Mouse (Mus musculus) natural killer cell, adult 2 months (primary cell): Measurements from ENCODE around the gene Tmcc3.

Source experiments
- DNase-seq, 2 experiments: peaks; one replicate each; pipeline ENCODE4 v3.0.0; 2022; ENCODE audit warnings: low spot score in 2 of 2

Tmcc3 gene

DNA sequence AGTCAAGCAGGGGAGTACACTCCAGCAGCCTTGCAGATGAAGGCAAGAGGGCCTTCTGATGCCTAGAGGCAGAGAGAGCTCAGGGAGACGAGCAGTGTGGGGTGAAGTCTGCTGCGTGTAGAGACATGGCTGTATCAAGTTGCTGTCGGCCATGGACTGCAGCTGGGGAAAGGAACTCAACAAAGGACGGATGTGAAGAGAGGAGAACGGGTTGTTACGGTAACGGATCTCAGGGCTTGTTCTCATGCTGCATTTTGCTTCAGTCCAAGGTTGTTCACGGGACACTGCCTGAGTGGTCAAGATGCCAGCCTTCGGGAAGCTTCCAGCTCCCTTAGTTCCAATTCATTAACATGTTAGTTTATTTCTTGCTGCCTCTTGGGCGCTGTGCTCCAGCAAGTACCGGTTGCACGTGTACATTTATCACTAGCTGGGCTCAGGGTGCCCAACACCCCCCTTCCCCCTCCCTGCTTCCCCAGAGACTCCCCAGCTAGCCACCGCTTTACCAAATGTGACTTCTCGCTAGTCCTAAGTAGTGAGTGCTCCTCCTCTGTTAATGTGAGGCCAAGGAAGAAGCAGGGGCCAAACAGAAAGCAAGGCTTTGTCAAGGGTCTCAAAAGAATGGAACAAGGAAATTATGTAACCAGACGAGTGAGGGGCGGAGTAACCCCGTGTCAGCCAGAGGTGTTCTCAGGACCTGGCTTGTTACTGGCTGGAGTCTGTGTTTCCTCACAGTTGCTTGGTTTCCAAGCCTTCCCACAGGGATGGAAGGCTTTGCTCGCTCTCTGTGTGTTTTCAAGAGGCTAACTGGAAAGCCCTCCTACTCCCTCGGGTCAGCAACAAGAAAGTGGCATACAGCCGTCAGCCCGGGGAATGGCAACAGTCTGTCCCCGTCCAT is 104.4 kb downstream of the Tmcc3 start:
- no peak for DNase-seq

DNA sequence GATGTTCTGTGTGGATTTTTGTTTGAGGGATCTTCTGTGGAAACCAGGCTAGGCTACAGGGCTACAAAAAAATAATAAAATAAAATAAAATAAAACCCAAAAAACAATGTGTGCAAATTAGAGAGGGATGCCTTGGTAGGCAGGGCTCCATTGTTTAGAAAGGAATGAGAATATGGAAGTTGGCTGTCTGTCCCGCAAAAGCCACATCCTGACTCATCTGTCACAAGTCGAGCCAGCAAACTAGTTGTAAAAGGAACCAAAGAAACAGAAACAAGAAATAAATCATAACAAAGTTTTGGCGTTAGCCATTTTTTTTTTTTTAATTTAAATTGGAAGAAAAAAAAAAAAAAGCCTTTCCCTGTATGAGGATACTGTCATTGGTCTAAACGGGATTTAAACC is 105.9 kb downstream of the Tmcc3 start:
- DNase-seq = no peak

DNA sequence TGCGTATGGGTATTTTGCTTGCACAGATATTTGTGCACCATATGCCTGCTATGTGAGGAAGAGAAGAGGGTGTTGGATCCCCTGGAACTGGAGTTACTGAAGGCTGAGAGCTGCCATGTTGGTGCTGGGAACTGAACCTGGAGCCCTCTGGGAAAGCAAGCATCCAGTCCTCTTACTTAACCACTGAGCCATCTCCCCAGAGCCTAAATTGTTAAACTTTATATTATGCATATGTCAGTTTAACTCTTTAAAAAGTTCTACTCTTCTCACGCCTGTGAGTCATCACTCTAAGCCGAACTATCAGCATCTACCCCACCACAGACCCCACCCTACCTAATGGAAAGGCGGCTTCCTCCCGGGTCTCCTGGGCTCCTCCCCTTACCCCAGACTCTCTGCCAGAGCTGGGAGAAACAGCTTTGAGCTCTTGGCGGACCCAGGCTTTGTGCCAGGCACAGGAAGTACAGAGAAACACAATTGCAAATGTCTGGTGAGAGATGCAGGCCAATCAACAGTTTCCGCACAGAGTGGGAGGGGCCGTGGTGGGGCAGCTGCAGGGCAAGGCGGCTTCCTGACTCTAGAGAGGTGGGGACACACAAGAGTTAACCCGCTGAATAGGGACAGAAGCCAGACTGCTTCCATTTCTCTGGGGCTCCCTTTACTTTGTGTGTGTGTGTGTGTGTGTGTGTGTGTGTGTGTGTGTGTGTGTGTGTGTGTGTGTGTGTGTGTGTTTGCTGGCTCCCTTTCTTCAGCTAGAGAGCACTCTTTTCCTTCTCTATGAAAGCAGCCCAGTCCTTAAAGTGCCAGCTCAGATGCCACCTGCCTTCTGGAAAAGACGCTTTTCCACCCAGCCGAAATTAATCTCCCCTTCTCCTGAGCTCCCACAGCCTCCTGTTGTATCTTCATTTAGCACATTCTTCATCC is 114.5 kb downstream of the Tmcc3 start:
- DNase-seq = peak; percentile 55 to 60

DNA sequence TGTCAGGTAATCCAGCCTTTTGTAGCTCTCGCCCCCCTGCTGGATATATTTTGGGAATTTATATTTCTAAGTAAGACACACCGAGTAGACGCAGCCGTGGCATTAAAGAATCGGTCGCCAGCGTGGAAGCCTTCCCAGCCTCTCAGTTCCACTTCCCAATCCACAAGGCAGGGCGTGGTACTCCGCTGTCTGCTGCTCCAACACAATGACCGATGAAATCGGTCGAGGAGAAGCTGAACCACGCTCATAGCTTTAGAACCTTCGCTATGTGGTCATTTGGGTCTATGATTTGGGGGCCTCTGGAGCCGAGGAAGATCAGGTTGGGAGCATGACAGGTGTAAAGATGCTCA is 115.1 kb downstream of the Tmcc3 start:
- DNase-seq = no peak

DNA sequence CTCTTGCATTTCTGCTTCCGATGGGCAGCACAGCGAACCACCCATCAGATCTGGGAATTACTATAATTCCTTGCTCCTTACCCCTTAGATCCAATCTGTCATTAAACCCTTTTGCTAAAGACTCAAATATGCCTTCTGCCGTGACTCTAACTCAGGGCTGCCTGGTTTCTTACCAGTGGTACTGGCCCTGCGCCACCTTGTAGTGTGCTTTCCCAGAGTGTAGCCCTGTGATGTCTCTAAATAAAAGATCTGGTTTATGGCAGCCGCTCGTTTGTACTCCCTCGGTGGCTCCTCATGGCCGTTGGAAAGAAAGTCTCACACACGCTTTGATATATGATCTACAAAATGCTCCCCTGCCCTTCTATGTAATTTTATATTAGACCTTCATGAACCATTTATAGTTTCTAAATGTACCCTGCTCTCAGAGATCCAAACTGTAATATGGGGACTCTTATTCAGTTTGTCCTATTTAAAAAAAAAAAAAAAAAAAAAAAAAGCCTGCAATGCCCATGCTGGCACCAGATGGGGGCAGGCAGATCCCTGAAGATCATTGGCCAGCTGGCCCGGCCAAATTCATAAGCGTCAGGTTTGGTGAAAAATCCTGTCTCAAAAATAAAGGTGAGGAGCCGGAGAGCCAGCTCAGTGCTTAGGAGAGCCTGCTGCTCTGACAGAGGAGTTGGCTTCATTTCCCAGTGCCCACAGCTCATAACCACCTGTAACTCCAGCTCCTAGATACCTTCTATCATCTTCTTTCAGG is 116.6 kb downstream of the Tmcc3 start:
- DNase-seq = no peak

DNA sequence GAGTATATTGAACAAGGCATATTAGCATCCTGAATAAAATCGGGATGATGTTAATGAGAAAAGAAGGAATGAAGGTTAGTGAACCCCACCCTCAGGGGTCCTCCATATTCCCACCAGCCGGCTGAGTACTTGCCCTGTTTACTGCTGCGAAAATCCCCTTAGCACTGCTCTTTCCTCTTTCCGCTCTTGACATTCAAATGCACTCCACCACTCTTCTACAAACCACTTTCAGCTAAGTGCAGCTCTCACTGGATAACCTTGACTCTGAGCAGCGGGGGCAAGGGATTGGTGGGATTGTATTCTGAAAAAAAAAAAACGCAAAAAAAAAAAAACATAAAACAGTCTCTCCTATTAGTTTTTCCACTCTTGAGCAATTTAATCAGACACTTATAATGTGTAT is 118.8 kb downstream of the Tmcc3 start:
- no peak for DNase-seq

DNA sequence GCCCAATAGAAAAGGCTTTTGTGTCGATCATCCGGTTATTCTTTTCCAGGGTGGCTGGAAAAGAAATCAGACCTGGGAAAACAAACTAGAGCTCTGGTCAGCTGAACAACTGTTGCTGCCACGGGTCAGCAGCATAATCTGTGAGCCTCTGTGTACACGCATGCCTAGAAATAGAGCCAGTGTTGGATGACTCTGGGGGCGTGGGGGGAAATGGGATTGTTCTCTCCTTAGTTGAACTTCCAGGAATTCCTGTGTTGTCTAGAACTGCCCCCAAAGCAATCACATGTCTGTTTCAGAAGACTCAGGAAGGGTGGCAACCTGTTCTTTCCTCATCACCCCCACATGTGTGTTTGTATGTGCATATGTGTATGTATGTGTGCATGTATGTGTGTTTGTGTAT is 121.2 kb downstream of the Tmcc3 start:
- no peak for DNase-seq

DNA sequence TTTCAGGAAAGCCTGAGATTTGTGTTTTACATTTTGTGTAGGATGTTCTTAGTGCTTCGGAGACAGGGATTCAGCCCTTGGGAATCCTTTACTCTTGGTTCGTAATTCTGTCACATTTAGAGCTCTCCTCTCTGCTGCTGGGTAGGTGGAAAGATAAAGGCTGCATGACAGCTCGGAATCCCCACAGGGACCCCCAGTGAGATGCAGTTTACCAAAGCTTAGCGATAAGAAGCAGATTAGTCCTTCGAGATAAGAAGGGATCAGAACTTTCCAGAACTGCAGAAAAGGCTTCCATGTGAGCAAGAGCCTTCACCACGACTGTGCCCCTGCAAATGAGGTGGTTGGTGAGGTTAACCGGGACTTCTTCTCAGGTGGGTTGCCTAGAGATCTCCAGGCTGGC is 122.2 kb downstream of the Tmcc3 start:
- no peak for DNase-seq

DNA sequence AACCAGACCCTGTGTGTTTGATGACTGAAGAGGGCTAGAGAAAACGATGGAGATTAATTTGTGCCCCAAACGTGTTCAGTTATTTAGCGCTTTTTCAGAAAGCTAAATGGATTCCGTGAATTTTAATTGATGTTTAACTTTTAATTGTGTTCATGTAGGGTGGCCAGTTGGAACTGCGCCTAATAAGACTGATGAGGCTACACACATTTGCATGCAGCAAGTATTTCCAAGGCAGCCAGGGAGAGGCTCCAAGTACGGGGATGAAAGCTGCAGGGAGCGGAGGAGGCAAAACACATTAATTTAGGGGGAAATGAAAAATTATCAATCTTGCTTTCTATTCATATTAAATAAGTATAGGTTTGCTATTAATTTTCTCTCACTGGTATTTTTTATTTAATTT is 131.0 kb downstream of the Tmcc3 start:
- DNase-seq = no peak

DNA sequence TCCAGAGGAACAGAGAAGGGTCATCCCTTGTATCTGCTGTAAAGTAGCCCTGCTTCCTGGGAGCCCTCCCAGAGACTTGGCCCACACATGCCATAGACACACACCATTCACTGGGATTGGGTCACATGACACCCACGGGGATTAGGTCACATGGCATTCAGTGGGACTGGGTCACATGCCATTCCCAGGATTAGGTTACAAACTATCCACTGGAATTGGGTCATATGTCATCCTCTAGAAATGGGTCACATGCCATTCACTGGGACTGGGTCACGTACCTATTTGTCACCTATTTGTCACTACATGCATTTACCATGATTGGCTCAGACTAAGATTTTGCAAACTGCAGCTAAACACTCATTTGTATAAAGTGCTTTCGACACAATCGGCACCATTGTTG is 131.7 kb downstream of the Tmcc3 start:
- no peak for DNase-seq

DNA sequence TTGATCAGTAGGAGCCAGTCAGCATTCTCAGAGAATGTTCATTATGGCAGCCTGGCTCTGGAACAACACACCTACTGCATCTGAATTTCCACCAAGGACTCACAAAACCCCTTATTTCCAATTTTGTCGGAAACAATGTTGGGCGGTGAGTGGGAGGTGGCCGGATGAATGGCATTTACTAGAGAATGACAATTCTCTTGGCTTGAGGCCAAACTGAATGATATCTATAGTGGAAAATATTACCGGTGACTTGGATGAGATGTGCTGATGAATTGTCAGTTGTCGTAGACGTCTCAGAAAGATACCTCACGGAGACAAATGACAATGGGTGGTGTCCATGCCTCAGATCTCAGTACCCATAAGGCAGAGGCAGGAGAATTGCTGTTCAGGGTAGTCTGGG is 133.4 kb downstream of the Tmcc3 start:
- DNase-seq = no peak

DNA sequence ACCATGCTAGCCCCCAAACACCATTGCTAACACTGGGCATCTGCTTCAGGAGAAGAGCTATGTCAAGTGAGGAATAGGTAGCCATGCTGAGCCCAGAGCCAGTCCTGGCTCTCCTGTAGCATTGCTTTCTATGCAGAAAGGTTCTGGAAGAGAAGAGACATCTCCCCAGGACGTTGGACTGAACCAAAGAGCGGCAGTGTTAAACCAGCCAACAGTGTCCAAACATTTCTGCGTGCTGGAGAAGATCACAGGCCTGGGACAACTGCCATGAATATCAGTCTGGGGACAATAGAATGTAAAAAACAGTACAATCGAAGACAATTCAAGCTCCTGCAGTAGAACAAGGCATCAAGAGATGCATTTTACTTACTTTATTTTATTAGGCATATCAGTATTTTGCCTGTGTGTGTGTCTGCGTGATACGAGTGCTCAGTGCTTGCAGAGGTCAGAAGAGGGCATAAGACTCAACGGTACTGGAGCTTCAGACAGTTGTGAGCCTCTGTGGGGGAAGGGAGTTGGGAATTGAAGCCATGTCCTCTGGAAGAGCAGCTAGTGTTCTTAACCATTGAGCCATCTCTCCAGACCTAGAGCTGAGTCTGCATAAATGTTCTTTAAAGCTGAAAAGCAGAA is 134.7 kb downstream of the Tmcc3 start:
- DNase-seq = no peak

DNA sequence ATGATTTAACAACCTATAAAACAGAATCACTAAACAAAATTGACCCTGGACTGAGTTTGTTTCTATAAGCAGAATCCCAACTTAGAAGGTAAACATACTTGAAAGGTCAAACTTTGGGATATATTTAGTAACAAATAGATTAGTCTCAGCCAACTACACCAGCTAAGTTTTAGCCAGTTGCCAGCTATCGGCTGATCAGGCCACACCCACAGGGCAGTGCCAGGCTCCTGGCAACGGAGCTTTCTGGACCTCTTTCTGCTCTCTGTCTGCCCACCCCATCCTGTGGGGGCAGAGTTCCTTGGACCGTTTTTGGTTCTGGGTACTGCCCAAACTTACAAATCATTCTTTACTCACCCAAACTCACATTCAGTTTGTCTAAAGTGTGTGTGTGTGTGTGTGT is 137.9 kb downstream of the Tmcc3 start:
- DNase-seq = no peak

DNA sequence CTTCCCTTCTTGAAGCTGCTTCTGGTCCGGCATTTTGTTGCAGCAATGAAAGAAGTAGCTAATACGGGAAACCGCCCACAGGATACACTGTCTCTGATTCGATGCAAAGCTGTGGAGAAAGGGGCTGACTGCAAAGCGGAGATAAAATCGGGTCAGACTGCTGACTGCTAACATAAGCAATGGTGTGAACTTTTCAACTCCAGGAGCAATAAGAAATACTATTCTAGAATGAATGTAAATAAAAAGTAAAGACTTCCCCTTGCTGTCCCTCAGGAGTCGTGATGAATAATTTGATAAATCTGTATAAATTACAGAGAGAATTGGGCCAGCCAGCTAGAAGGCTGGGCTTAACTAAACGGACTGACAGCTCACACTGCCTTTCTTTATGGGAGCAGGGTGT is 139.0 kb downstream of the Tmcc3 start:
- DNase-seq = no peak

DNA sequence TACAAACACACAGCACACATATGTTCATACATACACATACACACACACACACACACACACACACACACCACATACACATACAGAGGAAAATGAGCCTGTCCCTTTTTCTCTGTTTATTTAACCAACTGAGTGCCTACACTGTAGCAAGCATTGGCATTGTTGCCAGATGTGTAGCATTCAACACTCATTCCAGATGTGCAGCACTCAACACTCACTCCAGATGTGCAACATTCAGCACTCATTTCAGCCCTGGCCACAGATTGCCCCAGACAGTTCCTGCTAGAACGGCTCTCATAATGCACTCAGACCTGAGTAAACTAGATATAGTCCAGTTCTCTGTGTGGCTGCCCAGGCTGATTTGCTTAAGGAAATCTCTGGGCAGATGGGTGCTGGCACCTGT is 145.7 kb downstream of the Tmcc3 start:
- no peak for DNase-seq

DNA sequence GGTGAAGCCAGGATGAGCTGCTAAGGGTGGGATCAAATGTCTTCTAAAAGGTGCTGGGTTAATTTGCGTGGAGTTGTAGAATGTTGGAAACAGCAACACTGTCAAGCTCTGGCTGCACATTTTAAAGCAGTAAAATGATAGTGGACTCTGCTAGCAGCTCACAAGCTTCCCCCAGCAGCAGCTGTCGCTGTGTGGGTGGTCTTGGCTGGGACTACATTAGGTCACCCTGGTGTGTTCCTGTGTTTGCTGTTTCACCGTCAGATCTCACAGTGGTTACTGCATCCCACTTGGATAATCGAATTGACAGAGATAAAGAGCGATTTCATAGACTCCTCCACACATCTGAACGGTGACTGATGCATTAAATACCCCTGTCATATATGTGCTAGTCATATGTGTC is 146.9 kb downstream of the Tmcc3 start:
- DNase-seq = no peak

DNA sequence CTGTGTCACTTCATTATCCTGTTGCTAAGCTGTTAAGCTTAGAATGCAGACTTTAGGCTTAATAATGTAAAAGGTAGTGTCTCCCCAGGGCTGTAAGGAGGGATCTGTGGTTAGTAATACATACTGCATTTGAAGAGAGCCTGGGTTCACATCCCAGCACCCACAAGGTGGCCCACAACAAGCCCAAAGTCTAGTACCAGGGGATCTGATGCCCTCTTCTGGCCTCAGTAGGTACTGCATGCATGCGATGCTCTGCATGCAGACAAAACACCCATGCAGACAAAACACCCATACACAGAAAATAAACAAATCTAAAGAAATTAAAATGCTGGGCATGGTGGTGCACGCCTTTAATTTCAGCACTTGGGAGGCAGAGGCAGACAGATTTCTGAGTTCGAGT is 149.6 kb downstream of the Tmcc3 start:
- DNase-seq = peak; percentile 16 to 34

DNA sequence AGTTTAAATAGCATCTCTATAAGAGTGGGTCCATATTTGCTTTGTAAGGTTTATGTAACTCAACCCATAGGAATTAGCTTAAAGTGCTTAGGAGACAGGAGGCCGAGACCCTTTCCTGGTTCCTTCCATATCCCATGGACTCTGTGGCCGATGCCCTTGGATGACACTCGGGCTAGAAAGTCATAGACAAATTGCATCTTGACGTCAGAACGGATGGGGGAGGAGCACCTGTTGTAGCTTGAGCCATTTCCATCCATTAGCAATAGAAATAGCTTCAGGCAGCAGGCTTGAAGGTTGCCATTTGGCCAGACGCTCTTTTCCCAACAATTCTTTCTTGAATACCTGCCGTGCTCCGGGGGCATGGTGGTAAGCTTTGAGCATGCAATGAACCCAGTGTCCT is 150.1 kb downstream of the Tmcc3 start:
- DNase-seq = no peak

DNA sequence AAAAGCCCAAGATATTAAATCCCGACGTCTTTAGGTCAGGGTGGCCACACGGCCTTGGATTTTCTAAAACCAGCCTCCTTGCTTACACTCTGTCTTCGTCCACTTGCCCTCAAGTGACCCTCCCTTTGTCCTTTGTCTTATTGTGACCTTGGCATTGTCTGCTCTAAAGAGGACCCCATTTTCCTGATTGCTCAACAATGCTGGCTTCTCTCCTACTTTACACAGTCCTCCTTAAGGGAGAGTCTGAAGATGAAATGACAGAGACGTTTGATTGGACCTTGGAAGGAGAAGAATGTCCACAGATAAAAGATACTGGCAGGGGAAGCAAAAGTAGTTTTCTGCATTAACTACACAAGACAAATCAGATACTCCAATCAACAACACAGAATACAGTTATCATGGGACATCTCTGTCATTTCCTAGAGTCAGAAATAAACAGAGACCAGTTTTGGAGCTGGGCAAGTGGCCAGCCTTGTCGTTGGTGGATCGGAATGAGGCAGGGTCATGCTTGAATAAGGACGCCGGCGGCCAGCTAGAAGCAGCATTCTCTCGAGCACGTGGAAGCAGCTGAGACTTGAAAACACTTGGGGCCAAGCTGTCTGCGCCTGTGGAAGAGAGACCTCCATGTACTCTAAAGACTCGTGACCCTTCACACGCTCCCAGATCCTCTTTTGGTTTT is 150.8 kb downstream of the Tmcc3 start:
- no peak for DNase-seq

DNA sequence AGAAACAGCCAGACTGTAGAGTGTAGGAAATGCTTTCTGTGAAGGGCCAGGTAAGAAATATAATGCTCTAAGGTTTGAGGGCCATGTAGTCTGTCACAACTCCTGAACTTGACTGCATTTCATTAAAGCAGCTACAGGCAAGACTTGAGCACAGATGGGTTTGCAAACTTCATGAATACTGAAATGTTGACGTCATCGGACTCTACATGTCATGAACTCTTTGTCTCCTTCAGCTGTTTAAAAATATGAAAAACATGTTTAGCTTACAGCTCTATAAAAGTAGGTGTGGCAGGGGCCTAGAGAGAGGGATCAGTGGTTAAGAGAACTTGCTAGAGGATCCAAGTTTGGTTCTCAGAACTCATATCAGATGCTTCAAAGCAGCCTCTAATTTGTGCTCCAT is 151.7 kb downstream of the Tmcc3 start:
- DNase-seq = no peak

DNA sequence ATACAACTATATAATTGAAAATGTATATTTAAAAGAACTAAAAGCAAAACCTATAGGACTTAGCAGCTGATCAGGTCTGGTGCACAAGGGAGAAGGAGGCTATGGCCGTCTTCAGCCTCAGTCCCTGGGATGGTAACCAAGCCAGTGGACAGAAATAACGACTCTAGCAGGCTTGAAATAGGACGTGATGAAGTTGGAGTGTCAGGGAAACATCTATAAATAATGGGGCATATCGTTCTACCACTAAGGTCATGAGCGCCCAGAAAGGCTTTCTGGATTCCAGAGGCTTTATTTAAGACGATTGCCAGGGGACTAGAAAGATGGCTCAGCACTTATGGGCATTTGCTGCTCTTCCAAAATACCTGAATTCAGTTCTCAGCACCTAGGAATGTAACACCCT is 153.9 kb downstream of the Tmcc3 start:
- DNase-seq = no peak
